Mouse (Mus musculus) testis, adult 2 months (tissue): ENCODE measurements at regions not wholly inside any gene's neighbourhood (a gene's known extent, or its start where the extent isn't known, plus 50 kb on each side); places are given as distances from the start of the nearest gene placed in this dataset.

ENCODE experiments used
- H3K27ac ChIP-seq: fragments of 200-500 bp; 2 replicates; pipeline ENCODE4 v1.5.1; 2012; ENCODE audit warnings: low read depth, low read length; ENCODE audit not compliant: control insufficient read depth, insufficient read depth
- H3K27me3 ChIP-seq: fragments of 200-500 bp; 2 replicates; pipeline ENCODE4 v1.6.1; 2012; ENCODE audit warnings: mild to moderate bottlenecking, low read length, moderate library complexity; ENCODE audit not compliant: control insufficient read depth, insufficient read depth
- H3K36me3 ChIP-seq: fragments of 200-500 bp; 2 replicates; pipeline ENCODE4 v1.6.1; 2012; ENCODE audit warnings: mild to moderate bottlenecking, low read length; ENCODE audit not compliant: control insufficient read depth, insufficient read depth
- H3K4me1 ChIP-seq: fragments of 200-500 bp; 2 replicates; pipeline ENCODE4 v1.6.1; 2012; ENCODE audit warnings: low read length; ENCODE audit not compliant: control insufficient read depth, insufficient read depth
- H3K4me3 ChIP-seq: fragments of 200-500 bp; 2 replicates; pipeline ENCODE4 v1.5.1; 2012; ENCODE audit warnings: low read depth, mild to moderate bottlenecking, low read length, moderate library complexity, mixed read lengths; ENCODE audit not compliant: control insufficient read depth
- CTCF ChIP-seq: fragments of 200-500 bp; IDR thresholded peaks from 2 replicates; pipeline ENCODE4 v1.5.1; 2012; ENCODE audit warnings: low read depth, mild to moderate bottlenecking, inconsistent platforms, low read length, moderate library complexity; ENCODE audit not compliant: control insufficient read depth, insufficient read depth, insufficient replicate concordance
- POLR2A ChIP-seq: fragments of 200-500 bp; IDR thresholded peaks from 2 replicates; pipeline ENCODE4 v1.6.1; 2012; ENCODE audit warnings: low read depth, mild to moderate bottlenecking, inconsistent platforms, low read length, moderate library complexity; ENCODE audit not compliant: control insufficient read depth

- H3K36me3 ChIP-seq = no peaks in the 10 kb centered on the region
- TF ChIP-seq CTCF (no peak), POLR2A (no peak)
- H3K27me3 ChIP-seq = no peaks in the 10 kb centered on the region
- no peak overlapping the region for H3K4me3 ChIP-seq
- H3K27ac ChIP-seq = no peak overlapping the region
- H3K4me1 ChIP-seq = no peaks in the 10 kb centered on the region
Observed at GRCm38 (mm10) chr1:154299866-154300265, 98.9 kb downstream of the Zfp648 start.

- TF ChIP-seq POLR2A (no peak), CTCF (no peak)
- Histone ChIP-seq H3K27me3 (no peaks in the 10 kb centered on the region), H3K4me3 (no peak overlapping the region), H3K36me3 (no peaks in the 10 kb centered on the region), H3K4me1 (no peaks in the 10 kb centered on the region), H3K27ac (no peak overlapping the region)
Observed at GRCm38 (mm10) chr1:154309650-154310049, 108.7 kb downstream of the Zfp648 start.
